Mouse (Mus musculus): Measurements from ENCODE around the gene Txlna.

- no peak for TF ChIP-seq CTCF (IDR thresholded peaks at IDR 0.05; ENCODE audit: low read depth, low read length)
- no peak for TF ChIP-seq POLR2A (IDR thresholded peaks at IDR 0.05; ENCODE audit: extremely low read depth, insufficient read depth, low read length)
These were observed 696 bp downstream of the Txlna start for GRCm38 (mm10) chr4:129640101-129640637.

Measured in liver, adult 2 months (tissue).